Mouse (Mus musculus) stomach, embryonic 14.5 days (tissue): ENCODE data around the gene Gprin3. TPM values are rescaled to one million over a fixed set of nuclear protein-coding genes. Genes with fewer than 3 reads are reported as not detected.

Experiments
- ATAC-seq: fragments of 200-750 bp; cut with Nextera tagmentation; 2 replicates; pipeline ENCODE4 v1.8.0; 2017; ENCODE audit warnings: low read depth, moderate TSS enrichment; ENCODE audit not compliant: insufficient number of reproducible peaks, insufficient read depth, low FRiP score
- H3K27ac ChIP-seq: fragments of 300-500 bp; sonication (generic); 2 replicates; pipeline ENCODE4 v1.5.1; 2014; ENCODE audit warnings: mild to moderate bottlenecking, low read length, moderate library complexity, mixed read lengths
- H3K27me3 ChIP-seq: fragments of 300-500 bp; sonication (generic); 2 replicates; pipeline ENCODE4 v1.6.1; 2014; ENCODE audit warnings: low read length, control low read depth, mixed read lengths; ENCODE audit not compliant: control insufficient read depth, insufficient read depth
- H3K36me3 ChIP-seq: fragments of 300-500 bp; sonication (generic); 2 replicates; pipeline ENCODE4 v1.6.1; 2014; ENCODE audit warnings: mild to moderate bottlenecking, control low read depth, low read length, moderate library complexity, mixed read lengths; ENCODE audit not compliant: control insufficient read depth, insufficient read depth
- H3K4me1 ChIP-seq: fragments of 300-500 bp; sonication (generic); 2 replicates; pipeline ENCODE4 v1.6.1; 2014; ENCODE audit warnings: low read length, control low read depth, mixed read lengths; ENCODE audit not compliant: control insufficient read depth, insufficient read depth
- H3K4me2 ChIP-seq: fragments of 300-500 bp; sonication (generic); replicated peaks from 2 replicates; pipeline ENCODE4 v1.6.1; 2014; ENCODE audit warnings: low read depth, low read length, control low read depth
- H3K4me3 ChIP-seq: fragments of 300-500 bp; sonication (generic); 2 replicates; pipeline ENCODE4 v1.5.1; 2014; ENCODE audit warnings: low read depth, low read length, control low read depth
- H3K9ac ChIP-seq: fragments of 300-500 bp; sonication (generic); replicated peaks from 2 replicates; pipeline ENCODE4 v1.6.1; 2014; ENCODE audit warnings: low read depth, mild to moderate bottlenecking, control low read depth, low read length, moderate library complexity, mixed read lengths
- H3K9me3 ChIP-seq: fragments of 300-500 bp; sonication (generic); 2 replicates; pipeline ENCODE4 v1.6.1; 2016; ENCODE audit warnings: low read depth, low read length, control low read depth; ENCODE audit not compliant: control insufficient read depth
- WGBS: fragments of 180-500 bp; shearing (Covaris S2); extraction: QIAGEN DNeasy Blood & Tissue Kit; methylation state at CpG from one replicate; pipeline ENCODE4 v1.1.7; 2014; 5-methylcytosine and 5-hydroxymethylcytosine counted together
- polyA plus RNA-seq: library from polyadenylated mRNA; unstranded; fragments of >200 nt; fragmentation: Nextera tagmentation; extraction: Ambion mirVana; gene quantifications from 2 replicates; pipeline ENCODE4 v1.2.1, GENCODE M21; 2014

Gprin3 gene
- polyA plus RNA-seq = 5.2 and 5.3 TPM in 2 replicates

GRCm38 (mm10) chr6:59425824-59426533 lies at the start of gene Gprin3:
Gene Gprin3 (minus strand): TSS chr6:59426294.
- Histone ChIP-seq H3K4me2 (peak within 1 kb of the TSS; percentile 68), H3K9me3 (no peaks in the 10 kb centered on the region), H3K4me1 (no peaks in the 10 kb centered on the region), H3K27me3 (no peaks in the 10 kb centered on the region), H3K27ac (peak within 1 kb of the TSS; percentile 74), H3K4me3 (peak within 1 kb of the TSS; percentile 46), H3K9ac (peak within 1 kb of the TSS; percentile 45; the same call in 1 of the 2 replicates), H3K36me3 (no peaks in the 10 kb centered on the region)
- WGBS = 6% methylated on average over 34 of the region's 34 CpGs
- ATAC-seq = peak; percentile 93

DNA sequence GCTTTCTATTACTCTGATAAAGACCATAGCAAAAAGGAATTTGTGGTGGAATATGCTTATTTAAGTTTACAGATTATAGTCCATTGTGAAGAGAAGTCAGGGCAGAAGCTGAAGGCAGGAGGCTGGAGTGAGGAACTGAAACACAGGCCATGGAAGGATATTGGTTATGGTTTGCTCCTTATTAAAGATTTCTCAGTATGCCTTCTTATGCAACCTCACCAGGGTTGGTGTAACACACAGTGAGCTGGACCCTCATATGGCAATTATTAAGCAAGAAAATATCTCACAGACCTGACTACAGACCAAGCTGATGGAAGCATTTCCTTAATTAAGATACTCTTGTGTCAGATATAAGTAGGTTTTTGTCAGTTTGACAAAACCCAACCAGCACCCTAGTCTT lies 32.8 kb upstream of the Gprin3 start:
- Histone ChIP-seq H3K27ac (no peak overlapping the region), H3K4me1 (no peaks in the 10 kb centered on the region), H3K4me3 (no peak overlapping the region), H3K9ac (no peak overlapping the region), H3K9me3 (no peaks in the 10 kb centered on the region; the same call in 1 of the 2 replicates), H3K36me3 (no peaks in the 10 kb centered on the region), H3K27me3 (no peaks in the 10 kb centered on the region), H3K4me2 (no peak overlapping the region)
- ATAC-seq = no peak

DNA sequence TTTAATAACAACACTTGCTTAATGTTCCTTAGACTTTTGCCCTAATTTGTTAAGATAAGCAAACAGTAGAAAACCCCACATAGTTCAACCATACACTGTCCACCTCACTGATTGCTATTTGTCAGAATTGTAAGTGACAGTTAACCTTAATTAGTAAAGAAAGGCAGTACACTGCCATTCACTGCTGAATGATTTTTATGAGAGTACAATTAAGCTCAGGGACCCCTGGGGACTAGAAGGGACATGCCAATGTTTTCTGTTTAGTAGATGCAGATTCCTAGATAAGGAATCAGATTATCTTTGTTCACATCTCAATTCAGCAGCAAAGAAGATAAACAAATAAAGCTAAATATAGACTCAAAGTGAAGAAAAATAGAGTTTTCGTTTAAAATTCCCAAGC lies 30.0 kb upstream of the Gprin3 start:
- no peak overlapping the region for H3K9ac ChIP-seq
- no peak overlapping the region for H3K4me2 ChIP-seq
- no peaks in the 10 kb centered on the region for H3K36me3 ChIP-seq
- H3K4me3 ChIP-seq = no peak overlapping the region
- H3K9me3 ChIP-seq = no peaks in the 10 kb centered on the region; the same call in 1 of the 2 replicates
- no peaks in the 10 kb centered on the region for H3K27me3 ChIP-seq
- no peaks in the 10 kb centered on the region for H3K4me1 ChIP-seq
- ATAC-seq = no peak
- WGBS = 57% methylated on average over 1 of the region's 1 CpGs
- no peak overlapping the region for H3K27ac ChIP-seq

GRCm38 (mm10) chr6:59451348-59451747 lies 25.3 kb upstream of the Gprin3 start:
- no peaks in the 10 kb centered on the region for H3K36me3 ChIP-seq
- no peak for ATAC-seq
- 77% methylated on average over 3 of the region's 3 CpGs for WGBS

DNA sequence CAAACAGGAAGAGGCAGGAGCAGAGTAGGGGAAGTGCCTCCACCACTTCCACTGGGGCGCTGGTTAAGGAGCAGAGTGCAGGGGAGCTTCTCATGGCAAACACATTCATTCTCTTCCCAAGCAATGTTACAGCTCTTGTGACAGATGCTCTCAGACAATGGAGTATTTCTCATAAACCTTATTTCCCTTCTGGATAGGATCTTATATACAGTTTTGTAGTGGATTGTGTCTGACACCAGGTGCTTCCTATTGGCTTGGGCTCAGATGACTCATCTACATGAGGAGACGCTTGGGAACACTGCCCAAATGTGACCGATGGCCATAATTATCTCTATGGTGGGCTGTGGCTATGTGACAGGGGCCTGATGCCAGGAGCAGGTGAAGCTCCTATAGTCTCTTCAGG lies 19.0 kb upstream of the Gprin3 start:
- ATAC-seq = no peak
- 77% methylated on average over 3 of the region's 3 CpGs for WGBS
- Histone ChIP-seq H3K36me3 (no peaks in the 10 kb centered on the region), H3K9ac (no peak overlapping the region), H3K4me1 (no peaks in the 10 kb centered on the region), H3K9me3 (no peaks in the 10 kb centered on the region), H3K27me3 (no peaks in the 10 kb centered on the region), H3K4me2 (no peak overlapping the region), H3K27ac (no peak overlapping the region), H3K4me3 (no peak overlapping the region)

More at GRCm38 (mm10) chr6:59451348-59451747, 25.3 kb upstream of the Gprin3 start:
- H3K4me2 ChIP-seq = no peak overlapping the region
- H3K27ac ChIP-seq = no peak overlapping the region
- H3K4me1 ChIP-seq = no peaks in the 10 kb centered on the region
- H3K9ac ChIP-seq = no peak overlapping the region
- H3K9me3 ChIP-seq = no peaks in the 10 kb centered on the region
- no peak overlapping the region for H3K4me3 ChIP-seq
- H3K27me3 ChIP-seq = no peaks in the 10 kb centered on the region

GRCm38 (mm10) chr6:59435906-59436305 lies 9.8 kb upstream of the Gprin3 start:
- Histone ChIP-seq H3K4me2 (no peak overlapping the region), H3K27me3 (no peaks in the 10 kb centered on the region), H3K36me3 (no peaks in the 10 kb centered on the region), H3K9me3 (no peaks in the 10 kb centered on the region), H3K9ac (no peak overlapping the region), H3K4me1 (no peaks in the 10 kb centered on the region), H3K27ac (no peak overlapping the region), H3K4me3 (no peak overlapping the region)
- 68% methylated on average over 3 of the region's 3 CpGs for WGBS
- ATAC-seq = no peak

- no peaks in the 10 kb centered on the region for H3K36me3 ChIP-seq
- H3K9ac ChIP-seq = no peak overlapping the region
- WGBS = 48% methylated on average over 1 of the region's 1 CpGs
- H3K4me1 ChIP-seq = no peaks in the 10 kb centered on the region
- no peak for ATAC-seq
- H3K27ac ChIP-seq = no peak overlapping the region
- H3K27me3 ChIP-seq = no peaks in the 10 kb centered on the region
- H3K4me3 ChIP-seq = no peak overlapping the region
- no peaks in the 10 kb centered on the region for H3K9me3 ChIP-seq
- no peak overlapping the region for H3K4me2 ChIP-seq
Measured at GRCm38 (mm10) chr6:59433116-59433515, 7.0 kb upstream of the Gprin3 start.

DNA sequence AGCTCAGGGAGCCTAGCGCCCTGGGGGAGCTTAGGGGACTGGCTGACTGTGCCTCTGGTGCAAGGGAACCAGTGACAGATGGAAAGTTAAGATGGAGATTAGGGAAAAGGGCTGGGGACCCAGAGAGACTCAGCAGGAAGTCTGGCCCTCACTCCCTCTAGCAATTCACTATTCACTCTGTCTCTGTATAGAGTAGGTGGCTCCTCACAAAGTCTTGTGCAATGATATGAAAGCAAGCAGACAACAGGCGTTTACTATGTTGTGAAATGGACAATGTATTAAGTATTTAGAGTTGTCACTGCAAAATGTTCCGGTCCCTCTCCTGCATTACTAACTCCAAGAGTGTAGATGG lies 416 bp upstream of the Gprin3 start:
- Histone ChIP-seq H3K27me3 (no peaks in the 10 kb centered on the region), H3K9ac (peak overlapping the region; percentile 45; the same call in 1 of the 2 replicates), H3K4me2 (peak overlapping the region; percentile 68), H3K9me3 (no peaks in the 10 kb centered on the region), H3K36me3 (no peaks in the 10 kb centered on the region), H3K27ac (peak overlapping the region; percentile 74), H3K4me3 (peak overlapping the region; percentile 46), H3K4me1 (no peaks in the 10 kb centered on the region)
- no peak; the same call in 1 of the 2 replicates for ATAC-seq
- 51% methylated on average over 3 of the region's 3 CpGs for WGBS
